Mouse (Mus musculus): ENCODE measurements around the gene Otud7b.

DNA sequence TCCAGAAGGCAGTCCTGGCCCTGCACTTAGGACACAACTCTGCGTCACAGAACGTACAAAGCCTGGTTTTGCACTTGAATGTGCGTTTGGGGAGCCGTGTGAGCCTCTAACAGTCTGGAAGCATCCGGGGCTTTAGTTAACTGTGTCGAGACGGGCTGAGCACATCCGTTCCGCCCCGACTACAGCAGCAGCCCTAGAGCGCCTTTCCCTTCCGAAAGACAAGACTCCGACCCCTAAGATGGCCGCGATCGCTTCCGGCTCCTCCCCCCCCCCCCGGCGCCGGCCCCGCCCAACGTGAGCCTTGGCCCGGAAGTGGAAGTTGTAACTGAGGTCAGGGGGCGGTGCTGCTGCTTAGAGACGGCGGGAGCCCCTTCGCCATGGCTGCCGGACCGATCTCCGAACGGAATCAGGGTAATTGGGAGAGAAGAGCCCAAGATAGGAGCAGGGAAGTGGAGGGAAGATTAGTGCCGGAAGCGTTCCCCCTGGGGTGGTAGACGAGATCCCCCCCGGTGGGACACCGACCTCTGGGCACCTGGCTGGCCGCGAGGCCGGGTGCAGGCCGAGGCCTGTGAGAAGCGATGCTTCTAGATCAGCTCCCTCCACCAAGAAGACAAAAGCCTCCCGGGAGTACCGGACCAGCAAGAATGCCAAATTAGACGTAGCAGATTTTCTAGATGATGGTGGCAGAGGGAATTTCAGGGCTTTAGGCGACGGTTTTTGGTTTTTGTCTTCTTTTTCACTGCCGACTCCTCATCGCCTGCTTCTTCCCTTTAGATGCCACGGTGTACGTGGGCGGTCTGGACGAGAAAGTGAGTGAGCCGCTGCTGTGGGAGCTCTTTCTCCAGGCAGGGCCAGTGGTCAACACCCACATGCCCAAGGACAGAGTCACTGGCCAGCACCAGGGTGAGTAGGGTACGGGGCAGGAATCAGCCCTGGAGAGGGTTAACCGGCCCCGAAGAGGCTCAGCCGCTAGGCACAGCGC is 68.2 kb downstream of the Otud7b start, which contains the start of gene Sf3b4:
- TF ChIP-seq POLR2A (IDR thresholded peaks at IDR 0.05; ENCODE audit: extremely low read depth, insufficient read depth, low read length) (peak; percentile 88), CTCF (IDR thresholded peaks at IDR 0.05; ENCODE audit: extremely low read depth, insufficient read depth, low read length) (no peak)
